Mouse (Mus musculus) megakaryocyte progenitor cell, adult 5-6 weeks (primary cell): ENCODE data around the gene Sptbn4. TPM values are rescaled to one million over a fixed set of nuclear protein-coding genes. Genes with fewer than 3 reads are reported as not detected.

Experiments used
- ATAC-seq: replicated peaks from 2 replicates; pipeline ENCODE4 v1.8.0; 2016; ENCODE audit warnings: mild to moderate bottlenecking, moderate TSS enrichment, inconsistent platforms; ENCODE audit not compliant: poor library complexity
- total RNA-seq, 2 experiments: library from RNA; stranded (forward) in 1 of 2; stranded (reverse) in 1 of 2; fragments of 157-497, 149-512 nt in 1 of 2; fragments of 200-1000 nt in 1 of 2; gene quantifications; 2 replicates each; pipeline versions ENCODE4 v1.2.3 to v1.2.4; 2015 to 2017

Gene Sptbn4
- total RNA-seq, 2 experiments from 2014 or later, result 0.02 TPM; not detected in 1

DNA sequence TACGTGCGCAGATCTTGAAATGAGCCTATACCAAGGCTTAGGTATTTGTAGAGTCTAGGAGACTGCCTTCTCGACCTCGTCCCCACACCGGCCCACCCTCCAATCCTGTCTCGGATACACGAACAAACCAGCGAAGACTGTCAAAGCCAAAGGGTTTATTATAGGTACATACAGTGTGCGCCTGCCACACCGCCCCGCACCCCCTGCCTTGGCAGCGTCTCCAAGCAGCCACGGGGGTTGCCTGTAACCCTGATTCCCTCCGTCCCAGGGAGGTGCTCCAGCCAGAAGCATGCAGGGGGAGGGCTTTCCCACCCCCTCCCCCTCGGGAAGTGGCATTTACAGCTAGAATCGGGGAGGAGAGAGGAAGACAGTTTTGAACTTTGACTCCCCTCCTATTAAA is 91.2 kb downstream of the Sptbn4 start:
- ATAC-seq, result no peak; the same call in 1 of the 2 replicates

DNA sequence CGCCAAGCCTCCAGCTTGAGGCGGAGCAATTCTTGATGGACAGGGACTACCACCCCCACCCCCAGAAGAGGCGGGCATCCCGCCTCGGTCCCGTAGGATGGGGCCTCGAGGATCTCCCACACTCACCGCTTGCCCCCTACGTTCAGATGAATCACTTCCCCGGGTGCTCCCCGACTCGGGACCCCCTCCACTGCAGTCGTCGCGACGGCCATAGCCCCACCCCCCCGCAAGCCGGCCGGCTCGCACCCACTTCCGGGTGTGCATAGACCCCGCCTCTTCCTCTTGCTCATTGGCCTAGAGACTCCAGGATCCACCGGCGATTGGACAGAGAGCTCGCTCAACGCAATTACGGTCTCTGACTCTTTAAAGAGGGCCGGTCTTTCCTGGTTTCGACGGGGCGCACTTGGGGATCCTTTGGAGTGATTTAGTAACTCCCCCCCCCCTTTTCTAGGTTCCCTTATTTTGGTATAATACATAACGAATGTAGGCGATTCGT is 91.7 kb downstream of the Sptbn4 start, which contains the start of gene Shkbp1:
Shkbp1 (minus strand) TSS at position 275 of the 496 bp plus-strand sequence.
- peak; percentile 84 for ATAC-seq

DNA sequence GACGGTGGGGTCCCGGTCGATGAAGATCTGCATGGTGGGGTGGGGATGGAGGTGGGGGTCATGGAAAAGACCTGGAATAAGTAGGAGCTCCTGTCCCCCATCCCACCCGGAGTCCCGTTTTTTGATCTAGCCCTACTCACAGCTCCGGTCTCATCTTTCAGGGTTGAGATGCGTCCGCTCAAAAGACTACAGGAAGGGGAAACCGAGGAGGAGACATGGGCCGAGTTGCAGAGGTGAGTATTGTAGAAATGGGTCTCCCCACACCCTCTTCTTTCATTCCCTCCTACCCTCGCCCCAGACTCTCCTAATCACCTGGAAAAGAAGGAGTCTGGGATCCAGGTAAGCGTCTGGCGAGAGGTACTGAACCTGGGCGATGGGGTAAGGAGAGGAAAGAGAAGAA is 92.2 kb downstream of the Sptbn4 start:
- ATAC-seq, result no peak

DNA sequence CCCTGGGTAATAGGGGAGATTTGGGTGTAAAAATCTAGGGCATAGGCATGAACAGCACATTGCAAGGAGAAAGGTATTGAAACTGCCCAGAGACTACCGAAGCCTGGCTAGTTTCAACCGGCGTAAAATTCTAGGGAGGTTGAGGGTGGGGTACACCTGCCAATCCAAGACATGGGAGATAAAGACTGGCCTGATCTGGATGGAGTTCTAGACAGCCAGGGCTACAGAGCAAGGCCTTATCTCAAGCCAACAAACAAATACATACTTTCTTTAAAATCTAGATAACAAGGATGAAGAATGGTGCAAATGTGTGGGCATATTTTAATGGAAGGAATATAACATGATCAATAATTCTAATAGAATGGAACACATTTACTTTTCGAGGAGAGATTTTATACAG is 92.7 kb downstream of the Sptbn4 start:
- ATAC-seq, result 0 out of 2 replicates have a peak, but pooled peaks have one; percentile 7

DNA sequence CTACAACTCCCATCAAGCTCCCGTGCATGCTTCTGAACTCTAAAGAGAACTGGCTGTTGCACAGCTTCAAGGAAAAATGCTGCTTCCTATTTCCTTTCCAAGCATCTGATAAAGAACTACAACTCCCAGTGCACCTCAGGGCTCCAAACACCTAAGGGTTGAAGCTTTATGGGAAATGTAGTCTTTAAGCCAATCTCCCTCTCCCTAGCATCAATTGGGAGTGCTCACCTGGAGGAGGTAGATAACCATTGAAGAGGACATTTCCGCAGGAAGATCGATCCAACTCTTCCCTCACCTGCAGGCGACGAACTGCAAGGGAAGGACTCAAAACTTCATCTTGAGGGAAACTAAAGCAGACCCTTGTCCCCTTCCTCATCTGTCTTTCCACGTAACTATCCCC is 93.3 kb downstream of the Sptbn4 start:
- no peak for ATAC-seq

DNA sequence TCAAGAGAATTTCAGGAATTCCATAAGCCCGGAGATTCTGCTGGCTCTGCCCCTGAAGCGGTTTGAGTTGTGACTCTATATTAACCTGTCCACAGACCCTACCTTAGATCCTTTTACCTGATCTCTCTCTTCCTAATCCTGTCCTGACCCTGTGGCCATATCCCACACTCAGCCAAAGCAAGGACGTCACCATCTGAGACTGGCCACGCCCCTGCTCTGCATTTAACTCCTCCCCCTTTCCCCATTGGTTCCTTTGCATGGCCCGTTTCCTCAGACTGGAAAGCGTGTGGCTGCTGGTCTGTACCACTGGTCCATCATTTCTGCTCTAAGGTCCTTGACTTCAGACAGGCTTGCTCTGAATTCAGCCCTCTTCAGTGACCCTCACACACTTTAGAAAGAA is 102.0 kb downstream of the Sptbn4 start:
- peak; percentile 43; the same call in 1 of the 2 replicates for ATAC-seq

DNA sequence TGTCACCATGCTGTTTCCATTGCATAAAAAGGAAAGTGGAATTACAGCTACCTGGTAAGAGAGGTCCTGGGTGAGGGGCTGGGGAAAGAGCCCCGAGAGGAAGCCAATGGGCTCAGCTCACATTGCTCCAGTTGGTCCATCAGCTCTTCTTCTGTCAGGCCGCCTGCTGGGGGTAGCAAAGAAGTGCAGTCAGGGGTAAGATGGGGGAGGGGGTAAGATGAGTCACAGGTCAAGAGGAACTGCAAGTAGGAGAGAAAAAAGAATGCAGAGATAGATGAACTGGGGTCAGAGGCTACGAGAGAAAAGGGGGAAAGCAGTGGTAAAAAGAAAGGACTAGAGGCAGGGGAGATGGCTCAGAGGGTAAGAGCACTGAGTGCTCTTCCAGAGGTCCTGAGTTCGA is 104.9 kb downstream of the Sptbn4 start:
- ATAC-seq, result peak; percentile 84

DNA sequence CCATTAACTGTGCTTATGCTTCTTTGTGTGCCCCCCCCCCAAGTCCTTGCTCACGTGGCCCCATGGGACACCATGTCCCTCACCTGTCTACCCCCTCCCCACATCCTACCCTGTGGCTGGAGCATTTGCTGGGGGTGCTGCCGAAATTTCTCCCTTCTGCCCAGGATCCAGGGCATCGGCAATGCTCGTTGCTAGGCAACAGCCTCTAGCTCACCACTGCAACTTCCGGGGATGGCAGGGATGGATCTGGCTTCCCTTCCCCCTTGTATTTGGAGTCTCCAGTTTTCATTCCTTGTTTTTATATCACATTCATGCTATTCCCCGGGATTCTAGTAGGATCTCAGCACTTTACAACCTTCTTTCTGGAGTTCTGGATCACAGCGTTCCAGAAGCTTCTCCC is 108.0 kb downstream of the Sptbn4 start:
- no peak for ATAC-seq

DNA sequence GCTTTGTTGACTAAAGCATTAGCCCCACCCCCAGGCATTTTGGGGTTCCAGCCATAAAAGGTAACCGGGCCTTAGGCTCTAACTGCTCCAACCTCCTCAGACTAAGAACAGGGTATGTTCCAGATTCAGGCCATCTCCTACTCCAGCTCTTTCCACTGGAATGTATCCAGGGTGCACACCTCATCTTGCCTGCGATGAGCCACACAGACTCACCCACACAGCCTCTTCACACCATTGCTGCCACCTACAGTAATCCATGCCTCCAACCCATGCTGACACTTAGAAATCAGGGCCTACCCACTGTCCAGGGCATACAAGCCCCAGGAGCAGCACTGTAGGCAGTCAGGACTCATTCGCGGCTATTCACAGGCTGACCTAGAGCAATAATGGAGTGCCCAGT is 108.4 kb downstream of the Sptbn4 start:
- ATAC-seq, result no peak

DNA sequence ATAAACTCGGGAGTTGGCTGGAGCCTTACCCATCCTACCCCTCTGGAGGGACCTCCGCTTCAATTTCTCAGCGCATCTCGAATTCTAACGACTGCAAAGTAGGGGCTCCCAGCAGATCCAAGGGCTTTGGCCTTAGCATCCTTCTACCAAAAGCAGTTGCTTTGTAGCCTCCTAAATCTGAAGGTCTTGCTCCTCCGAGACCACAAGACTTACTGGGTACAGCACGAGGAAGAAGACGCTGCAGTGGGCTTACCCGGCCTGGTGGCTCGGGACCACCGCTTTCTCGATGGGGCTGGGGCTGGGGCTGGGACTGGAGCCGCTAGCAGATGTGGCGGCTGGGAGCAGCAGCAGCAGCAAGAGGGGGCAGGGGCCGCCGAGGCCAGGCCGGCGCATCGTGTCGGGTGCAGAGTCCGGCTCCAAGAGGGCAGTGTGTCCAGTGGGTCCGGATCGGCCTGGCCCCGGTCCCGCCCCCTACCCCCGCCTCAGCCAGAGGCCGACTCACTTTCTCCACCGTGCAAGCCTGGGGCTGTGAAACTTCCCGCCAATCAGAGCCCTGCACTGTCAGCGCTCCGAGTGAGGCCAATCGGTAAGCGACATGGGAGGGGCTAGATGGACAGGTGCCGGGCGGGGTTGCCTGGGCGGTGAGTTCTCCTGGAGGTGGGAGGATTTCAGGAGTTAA is 110.2 kb downstream of the Sptbn4 start, which contains the start of gene Ltbp4:
Ltbp4 (minus strand) TSS at position 518 of the 679 bp plus-strand sequence.
- no peak for ATAC-seq

DNA sequence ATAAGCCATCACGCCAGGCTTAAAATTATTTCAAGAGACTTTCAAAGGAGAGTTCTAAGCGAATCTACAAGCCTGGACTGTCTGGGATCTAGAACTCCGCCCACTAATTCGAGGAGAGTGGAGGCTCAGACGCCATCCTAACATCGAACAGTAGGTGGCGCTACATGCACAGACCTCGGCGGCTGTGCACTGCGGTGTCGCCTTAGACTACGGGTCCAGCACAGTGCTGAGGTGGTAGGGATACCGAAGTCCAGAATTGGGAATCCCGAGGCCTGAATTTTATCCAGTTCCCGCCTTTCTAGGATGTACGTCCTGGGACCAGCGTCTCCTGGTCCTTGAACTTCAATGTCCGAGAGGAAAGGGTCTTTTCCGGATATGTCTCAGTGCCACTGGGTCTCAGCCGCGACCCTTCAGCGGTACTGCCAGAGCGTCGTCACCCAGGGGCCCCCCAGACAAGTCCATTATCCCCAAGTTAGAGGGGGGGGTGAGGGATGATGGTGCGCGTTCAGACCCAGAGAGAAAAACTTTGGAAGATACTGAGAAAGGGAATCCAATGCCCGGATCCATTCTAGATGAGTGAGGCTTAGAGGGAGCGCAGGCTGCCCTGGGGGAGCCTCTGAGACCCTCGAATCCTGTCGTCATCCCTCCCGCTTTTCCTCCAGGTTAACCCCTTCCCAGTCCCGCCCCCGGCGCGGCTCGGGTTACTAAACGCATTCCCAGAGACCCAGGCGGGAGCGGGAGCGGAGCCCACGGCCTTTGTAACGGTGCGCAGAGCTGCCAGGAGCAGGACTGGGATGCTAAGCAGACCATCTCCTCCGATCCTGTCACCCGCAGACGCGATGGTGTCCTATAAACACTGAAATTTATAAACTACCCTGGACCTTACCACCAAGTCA is 111.3 kb downstream of the Sptbn4 start:
- ATAC-seq, result peak; percentile 76

DNA sequence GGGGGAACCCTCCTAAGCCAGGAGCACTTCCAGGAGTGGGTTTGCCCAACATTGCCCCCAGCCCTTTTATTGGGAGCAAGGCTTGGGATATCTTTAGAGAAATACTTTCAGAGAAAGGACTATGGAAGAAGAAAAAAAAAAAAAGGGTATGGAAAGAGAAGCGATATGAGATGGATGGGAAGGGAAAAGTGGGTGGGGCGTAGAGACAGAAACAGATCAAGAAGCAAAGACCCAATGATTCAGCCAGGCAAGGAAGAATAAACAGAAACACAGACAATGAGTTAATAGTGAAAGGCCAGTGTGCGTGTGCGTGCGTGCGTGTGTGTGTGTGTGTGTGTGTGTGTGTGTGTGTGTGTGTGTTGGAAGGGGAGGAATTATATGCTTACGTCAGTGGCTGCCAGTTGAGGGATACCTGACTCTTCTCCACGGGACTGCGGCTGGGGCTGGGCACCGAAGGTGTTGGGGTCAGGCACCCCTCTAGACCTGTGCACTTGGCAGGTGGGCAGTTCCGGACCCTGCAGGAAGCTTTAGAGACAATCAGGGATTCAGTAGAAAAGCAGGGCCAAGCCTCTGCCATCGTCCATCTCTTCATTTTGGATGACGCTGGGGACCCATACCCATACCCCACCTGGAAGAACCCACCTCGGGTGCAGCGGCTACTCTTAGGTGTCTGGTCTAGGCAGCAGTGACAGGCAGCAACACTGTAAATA is 112.3 kb downstream of the Sptbn4 start:
- no peak for ATAC-seq

DNA sequence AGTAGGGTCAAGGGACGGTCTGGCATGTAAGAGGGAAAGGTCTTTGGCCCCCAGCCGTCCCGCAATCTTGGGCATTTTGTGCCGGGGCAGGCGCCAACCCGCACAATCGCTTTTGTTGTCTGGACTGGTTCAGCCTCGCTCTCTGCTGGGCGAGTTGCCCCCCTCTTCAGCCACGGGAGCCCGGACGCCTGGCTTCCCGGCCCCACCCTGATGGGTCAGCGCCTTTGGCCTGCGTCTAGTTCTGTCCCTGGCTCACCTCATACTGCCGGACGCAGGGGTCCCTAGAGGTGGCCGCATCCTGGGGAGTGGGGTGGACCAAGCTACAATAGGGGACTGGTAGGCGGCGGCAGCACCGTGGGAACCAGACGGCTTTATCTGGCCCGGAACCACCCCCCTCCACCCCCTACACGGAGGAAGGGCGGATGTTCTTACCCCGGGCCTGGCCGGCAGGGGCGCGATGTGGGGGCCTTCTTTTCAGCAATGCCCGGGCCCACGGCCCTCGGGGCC is 113.0 kb downstream of the Sptbn4 start:
- ATAC-seq, result no peak

DNA sequence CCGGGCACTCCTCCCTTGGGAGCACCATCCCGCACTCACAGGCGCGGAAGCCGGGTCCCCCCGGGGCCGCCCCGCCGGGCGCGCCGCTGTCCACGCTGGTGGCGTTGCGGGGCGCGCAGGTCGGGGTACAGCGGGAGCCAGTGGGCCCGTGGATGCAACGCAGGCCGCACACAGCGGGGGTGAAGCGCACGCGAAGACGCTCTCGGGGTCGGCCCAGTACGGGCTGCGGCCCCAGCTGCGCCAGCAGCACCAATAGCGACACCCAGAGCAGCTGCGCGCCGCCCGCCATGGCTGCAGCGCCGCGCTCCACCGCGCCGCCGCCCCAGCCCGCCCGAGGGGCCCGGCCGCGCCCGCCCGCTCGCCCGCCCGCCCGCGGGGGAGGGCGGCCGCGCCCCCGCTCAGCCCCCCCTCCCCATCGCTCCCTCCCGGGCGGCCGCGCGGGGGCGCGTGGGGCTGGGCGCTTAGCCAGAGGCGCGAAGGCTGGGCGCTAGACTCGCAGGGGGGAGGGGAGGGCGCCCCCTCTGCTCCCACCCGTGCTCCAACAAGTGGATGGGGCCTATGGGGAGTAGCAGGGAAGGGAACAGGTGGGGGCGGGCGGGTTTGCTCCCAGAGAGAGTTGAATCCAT is 114.1 kb downstream of the Sptbn4 start:
- no peak for ATAC-seq

DNA sequence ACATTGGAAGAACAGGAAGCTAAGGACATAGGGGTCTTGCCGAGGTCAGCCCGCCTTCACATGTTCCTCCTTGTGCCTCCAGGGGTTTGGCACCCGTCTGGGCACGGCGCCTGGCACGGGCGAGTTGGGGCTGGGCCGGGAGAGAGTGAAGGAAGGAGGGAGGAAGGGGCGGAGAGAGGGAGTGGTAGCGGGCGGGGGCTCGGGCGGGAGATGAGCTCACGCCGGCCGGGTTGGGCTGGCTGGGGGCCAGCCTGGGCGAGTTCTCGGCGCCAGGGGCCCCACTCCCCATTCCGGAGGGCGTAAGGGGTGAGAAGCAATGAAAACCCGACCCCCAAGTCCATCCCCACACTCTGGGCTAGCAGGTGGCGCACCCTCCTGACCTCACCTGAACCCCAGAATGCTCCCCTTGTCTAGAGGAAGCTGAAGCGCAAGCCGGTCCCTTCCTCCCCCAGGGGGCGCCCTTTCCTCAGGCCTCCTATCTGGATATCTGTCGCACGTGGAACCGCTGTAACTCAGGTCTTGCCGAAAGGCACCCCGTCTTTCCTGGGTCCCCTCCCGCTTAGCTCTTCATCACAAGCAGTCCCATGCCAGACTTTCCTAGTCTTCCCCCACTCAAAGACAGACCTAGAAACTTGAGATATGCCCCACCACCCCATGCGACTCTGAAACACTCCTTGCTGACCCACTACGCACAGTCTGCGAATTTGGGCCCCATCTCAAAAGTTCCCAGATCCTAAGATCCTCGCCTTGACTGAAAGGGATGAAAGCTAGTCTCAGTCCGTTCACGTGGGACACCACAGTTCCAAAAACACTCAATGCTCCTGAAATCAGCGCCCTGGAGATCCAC is 114.9 kb downstream of the Sptbn4 start:
- ATAC-seq, result peak; percentile 47

DNA sequence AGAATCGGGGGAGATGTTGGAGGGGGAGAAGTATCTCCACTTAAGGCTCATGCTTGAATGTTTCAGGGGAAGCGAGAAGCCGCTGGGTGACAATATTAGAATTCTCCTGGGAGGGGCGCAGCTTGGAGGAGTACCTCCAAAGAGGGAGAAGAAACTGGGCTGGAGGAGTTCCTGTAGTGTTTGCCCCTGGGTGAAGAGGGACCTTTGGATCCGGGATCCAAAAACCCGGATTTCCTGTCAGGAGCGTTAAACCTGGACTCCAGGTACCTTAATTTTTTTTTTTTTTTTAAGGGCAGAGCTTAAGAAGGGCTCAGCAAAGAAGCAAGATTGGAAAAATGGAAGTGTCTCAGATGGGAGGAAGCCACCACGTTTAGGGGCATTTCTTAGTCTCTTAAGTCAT is 115.6 kb downstream of the Sptbn4 start:
- ATAC-seq, result no peak

DNA sequence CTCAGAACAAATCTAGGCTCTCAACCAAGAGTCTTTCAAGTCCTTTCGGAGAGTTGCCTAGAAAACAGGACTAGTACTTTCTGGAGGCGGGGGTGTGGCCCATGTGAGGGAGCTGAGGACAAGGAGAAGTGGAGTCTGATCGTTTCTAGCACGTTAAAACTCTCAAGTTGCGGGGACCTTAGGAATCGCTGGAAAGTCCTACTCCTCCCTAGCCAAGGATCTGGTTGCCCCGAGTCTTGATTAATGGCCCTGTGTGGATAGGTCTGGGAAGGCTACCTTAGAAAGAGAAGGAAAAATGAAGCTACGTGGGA is 116.0 kb downstream of the Sptbn4 start:
- ATAC-seq, result no peak

DNA sequence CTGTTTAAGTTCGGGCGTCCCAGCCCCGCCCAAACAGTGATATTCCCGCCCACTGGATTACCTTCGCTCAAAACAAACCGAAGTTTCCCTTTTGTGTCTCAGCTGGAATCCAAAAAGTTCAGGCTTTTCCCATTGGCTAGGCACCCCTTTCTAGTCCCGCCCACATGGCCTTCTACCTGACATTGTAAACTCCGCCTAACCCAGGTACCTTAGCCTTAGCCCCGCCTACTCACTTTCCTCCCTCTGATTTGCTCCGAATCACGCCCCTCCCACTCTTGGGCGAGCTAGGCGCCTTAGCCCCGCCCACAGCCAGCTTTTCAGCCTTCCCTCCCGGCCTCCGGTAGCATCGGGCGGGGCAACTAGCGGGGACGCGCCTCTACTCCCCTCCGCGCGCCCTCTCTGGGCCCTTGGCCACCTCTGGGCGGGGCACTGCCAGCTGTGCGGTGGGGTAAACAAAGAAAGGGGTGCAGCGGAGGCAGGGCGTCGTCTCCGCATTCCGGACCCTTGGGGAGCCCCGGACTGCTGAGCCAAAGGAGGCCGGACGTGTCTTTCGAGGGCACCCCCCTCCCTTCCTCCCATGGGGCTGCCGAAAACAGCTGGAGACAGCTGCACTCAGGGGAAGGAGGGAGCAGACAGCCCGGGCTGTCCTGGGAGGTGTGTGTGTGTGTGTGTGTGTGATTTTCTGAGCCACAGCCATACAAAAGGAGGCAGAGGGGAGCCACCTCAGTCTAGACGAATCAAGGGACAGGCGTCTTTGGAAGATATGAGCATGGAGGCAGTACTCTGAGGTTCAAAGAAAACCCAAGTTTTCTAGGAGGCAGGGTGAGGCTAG is 116.6 kb downstream of the Sptbn4 start:
- ATAC-seq, result peak; percentile 68

DNA sequence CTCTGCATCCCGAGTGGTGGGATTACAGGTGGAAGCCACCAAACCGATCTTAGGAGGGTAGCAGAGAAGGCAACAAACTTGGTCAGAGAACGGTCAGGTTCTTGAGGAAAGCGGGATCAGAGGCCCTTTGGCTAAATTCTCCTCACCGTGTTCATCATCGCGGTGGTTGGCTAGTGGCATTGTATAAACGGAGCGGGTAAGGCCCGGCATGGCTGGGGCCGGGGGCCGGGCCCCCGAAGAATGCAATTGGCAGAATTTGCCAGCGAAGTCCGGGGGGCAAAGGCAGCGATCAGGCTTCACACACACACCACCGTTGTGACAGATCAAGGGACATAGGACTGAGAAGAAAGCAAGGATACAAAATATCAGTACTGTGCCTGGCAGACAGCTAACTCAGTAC is 117.5 kb downstream of the Sptbn4 start:
- ATAC-seq, result no peak
